Mouse (Mus musculus): Measurements from ENCODE around the gene Ptpn18. TPM values are rescaled to one million over a fixed set of nuclear protein-coding genes. Genes with fewer than 3 reads are reported as not detected.
"Not testable (repeated sequence)": the region's sequence is repeated elsewhere in the genome, so short reads cannot be mapped to it uniquely, and the experiment has no call there.

Ptpn18 gene
- total RNA-seq, 2 experiments from 2014 or later: 2.8 to 4.6 TPM

GRCm38 (mm10) chr1:34513068-34513467 is 53.5 kb downstream of the Ptpn18 start:
- no peak for DNase-seq (ENCODE audit: low spot score in 2 of 2)

GRCm38 (mm10) chr1:34516595-34516994 is 57.0 kb downstream of the Ptpn18 start:
- no peak for DNase-seq (ENCODE audit: low spot score in 2 of 2)

GRCm38 (mm10) chr1:34517297-34517696 is 57.7 kb downstream of the Ptpn18 start:
- not testable (repeated sequence) for DNase-seq (ENCODE audit: low spot score in 2 of 2)

- not testable (repeated sequence) for DNase-seq (ENCODE audit: low spot score in 2 of 2)
These were observed 58.2 kb downstream of the Ptpn18 start for GRCm38 (mm10) chr1:34517797-34518196.

- no peak for DNase-seq (ENCODE audit: low spot score in 2 of 2)
These were observed 58.7 kb downstream of the Ptpn18 start for GRCm38 (mm10) chr1:34518259-34518658.

- no peak for DNase-seq (ENCODE audit: low spot score in 2 of 2)
These were observed 62.8 kb downstream of the Ptpn18 start for GRCm38 (mm10) chr1:34522205-34522849.

- DNase-seq (ENCODE audit: low spot score in 2 of 2): no peak
These were observed 63.3 kb downstream of the Ptpn18 start for GRCm38 (mm10) chr1:34522850-34523244.

- DNase-seq (ENCODE audit: low spot score in 2 of 2): no peak
These were observed 64.1 kb downstream of the Ptpn18 start for GRCm38 (mm10) chr1:34523647-34524046.

Small RNA genes lying within 50 kb of the gene (microRNA-seq; reads per million reads assigned to microRNA genes)
- 1.2 to 2.0 reads per million in 2 experiments for gene Mir5103

Other genes starting within 250 kb of the Ptpn18 start
- 10 to 100 TPM; 16.7 to 17.8 TPM for gene Ccdc115, start 20.1 kb upstream of the Ptpn18 start, total RNA-seq (2021)
- 10 to 100 TPM; 37.9 to 39.0 TPM for gene Imp4, start 19.9 kb upstream of the Ptpn18 start, total RNA-seq (2021)
- not detected for gene Prss39, start 38.6 kb downstream of the Ptpn18 start, total RNA-seq (2021)
- not detected for gene Cfc1, start 75.9 kb downstream of the Ptpn18 start, total RNA-seq (2021)
- gene Prss40, start 101.2 kb downstream of the Ptpn18 start, total RNA-seq (2021): not detected
- 10 to 100 TPM; 36.6 to 37.5 TPM for gene Amer3, start 119.9 kb downstream of the Ptpn18 start, total RNA-seq (2021)